Mouse (Mus musculus) lung, adult 2 months (tissue): ENCODE results near the gene Usp18.

Source experiments
- CTCF ChIP-seq: fragments of 200-500 bp; IDR thresholded peaks from 2 replicates; pipeline ENCODE4 v1.5.1; 2011; ENCODE audit warnings: mild to moderate bottlenecking, low read length, control low read depth; ENCODE audit not compliant: insufficient read depth
- POLR2A ChIP-seq: fragments of 200-500 bp; IDR thresholded peaks from 2 replicates; pipeline ENCODE4 v1.6.1; 2011; ENCODE audit warnings: low read depth, mild to moderate bottlenecking, control low read depth, low read length, borderline replicate concordance; ENCODE audit errors: extremely low read depth

GRCm38 (mm10) chr6:121226043-121226442 is 19.7 kb upstream of the Usp18 start:
- no peak for TF ChIP-seq POLR2A
- TF ChIP-seq CTCF: no peak
